Mouse (Mus musculus): Measurements from ENCODE around the gene Zfand6. TPM values are rescaled to one million over a fixed set of nuclear protein-coding genes. Genes with fewer than 3 reads are reported as not detected.

The Zfand6 gene
- total and polyA plus RNA-seq, 2 experiments from 2014 or later: 122 to 130 TPM

DNA sequence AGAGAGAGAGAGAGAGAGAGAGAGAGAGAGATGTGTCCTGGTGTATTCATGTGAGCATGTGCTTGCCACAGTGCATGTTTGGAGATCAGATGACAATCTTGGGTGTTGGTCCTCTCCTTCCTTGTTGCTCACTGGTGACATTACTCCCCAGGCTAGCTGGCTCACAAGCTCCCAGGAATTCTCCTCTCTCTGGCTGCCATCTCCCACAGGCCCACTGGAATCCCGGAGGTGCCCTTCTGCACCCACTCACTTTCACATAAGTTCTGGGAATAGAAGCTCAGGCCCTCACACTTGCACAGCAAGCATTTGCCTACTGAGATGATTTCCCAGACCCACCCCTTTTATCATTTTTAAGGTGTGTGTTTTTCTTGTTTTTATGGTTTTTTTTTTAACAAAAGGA, 110.0 kb downstream of the Zfand6 start:
- no peak overlapping the region for H3K4me2 ChIP-seq (ENCODE audit: low read depth, low read length)
- H3K9ac ChIP-seq (replicated peaks; ENCODE audit: low read depth, low read length): no peak overlapping the region
- ATAC-seq (ENCODE audit: insufficient read depth, low read depth) (no peak), DNase-seq (ENCODE audit: low spot score) (no peak)
- no peaks in the 10 kb centered on the region for H3K36me3 ChIP-seq (replicated peaks; ENCODE audit: control insufficient read depth, insufficient read depth, low read length)
- no peaks in the 10 kb centered on the region for H3K27me3 ChIP-seq (ENCODE audit: control insufficient read depth, insufficient read depth, low read length)
- no peak overlapping the region for H3K4me3 ChIP-seq (ENCODE audit: low read depth, low read length)
- TF ChIP-seq CTCF (IDR thresholded peaks at IDR 0.05; ENCODE audit: low read depth) (no peak), EP300 (IDR thresholded peaks at IDR 0.05; ENCODE audit: low read depth) (no peak)
- H3K4me1 ChIP-seq (ENCODE audit: control insufficient read depth, insufficient read depth): no peaks in the 10 kb centered on the region
- no peak overlapping the region for H3K27ac ChIP-seq (ENCODE audit: low read depth)
- H3K9me3 ChIP-seq (replicated peaks; ENCODE audit: control insufficient read depth, low read length): no peaks in the 10 kb centered on the region
- 64% methylated on average over 1 of the region's 1 CpGs for WGBS

GRCm38 (mm10) chr7:84578841-84579240, 110.9 kb downstream of the Zfand6 start:
- Histone ChIP-seq H3K4me2 (ENCODE audit: low read depth, low read length) (no peak overlapping the region), H3K27ac (ENCODE audit: low read depth) (no peak overlapping the region), H3K9me3 (replicated peaks; ENCODE audit: control insufficient read depth, low read length) (no peaks in the 10 kb centered on the region), H3K4me3 (ENCODE audit: low read depth, low read length) (no peak overlapping the region), H3K4me1 (ENCODE audit: control insufficient read depth, insufficient read depth) (no peaks in the 10 kb centered on the region), H3K27me3 (ENCODE audit: control insufficient read depth, insufficient read depth, low read length) (no peaks in the 10 kb centered on the region), H3K9ac (replicated peaks; ENCODE audit: low read depth, low read length) (no peak overlapping the region), H3K36me3 (replicated peaks; ENCODE audit: control insufficient read depth, insufficient read depth, low read length) (no peaks in the 10 kb centered on the region)
- no peak for ATAC-seq (ENCODE audit: insufficient read depth, low read depth)
- no CpG with 5 or more reads among the region's 1 CpGs for WGBS
- TF ChIP-seq EP300 (IDR thresholded peaks at IDR 0.05; ENCODE audit: low read depth) (no peak), CTCF (IDR thresholded peaks at IDR 0.05; ENCODE audit: low read depth) (no peak)
- no peak for DNase-seq (ENCODE audit: low spot score)

DNA sequence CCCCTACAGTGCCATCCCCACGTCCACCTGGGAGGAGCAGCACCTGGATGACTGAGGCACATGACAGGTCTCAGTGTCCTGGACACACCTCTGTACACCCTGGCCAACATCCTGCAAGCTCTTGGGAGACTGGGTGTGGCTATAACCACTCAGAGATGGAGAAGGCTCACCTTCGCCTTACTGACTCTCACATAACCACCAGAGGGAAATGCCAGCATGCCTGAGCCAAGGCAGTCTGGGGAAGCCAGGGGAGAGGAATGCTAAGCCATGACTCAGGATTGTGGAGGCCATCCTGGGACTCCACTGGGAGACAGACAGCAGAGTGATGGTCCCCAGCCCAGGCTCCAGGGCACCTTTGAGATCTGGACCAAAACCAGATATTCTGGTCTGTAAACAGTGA, 112.7 kb downstream of the Zfand6 start:
- TF ChIP-seq EP300 (IDR thresholded peaks at IDR 0.05; ENCODE audit: low read depth) (no peak), CTCF (IDR thresholded peaks at IDR 0.05; ENCODE audit: low read depth) (no peak)
- DNase-seq (ENCODE audit: low spot score) (no peak), ATAC-seq (ENCODE audit: insufficient read depth, low read depth) (no peak; the same call in 1 of the 2 replicates)
- 77% methylated on average over 2 of the region's 2 CpGs for WGBS
- Histone ChIP-seq H3K4me1 (ENCODE audit: control insufficient read depth, insufficient read depth) (no peaks in the 10 kb centered on the region), H3K27ac (ENCODE audit: low read depth) (no peak overlapping the region), H3K9me3 (replicated peaks; ENCODE audit: control insufficient read depth, low read length) (no peaks in the 10 kb centered on the region), H3K4me2 (ENCODE audit: low read depth, low read length) (no peak overlapping the region), H3K36me3 (replicated peaks; ENCODE audit: control insufficient read depth, insufficient read depth, low read length) (no peaks in the 10 kb centered on the region), H3K9ac (replicated peaks; ENCODE audit: low read depth, low read length) (no peak overlapping the region), H3K4me3 (ENCODE audit: low read depth, low read length) (no peak overlapping the region), H3K27me3 (ENCODE audit: control insufficient read depth, insufficient read depth, low read length) (no peaks in the 10 kb centered on the region)

DNA sequence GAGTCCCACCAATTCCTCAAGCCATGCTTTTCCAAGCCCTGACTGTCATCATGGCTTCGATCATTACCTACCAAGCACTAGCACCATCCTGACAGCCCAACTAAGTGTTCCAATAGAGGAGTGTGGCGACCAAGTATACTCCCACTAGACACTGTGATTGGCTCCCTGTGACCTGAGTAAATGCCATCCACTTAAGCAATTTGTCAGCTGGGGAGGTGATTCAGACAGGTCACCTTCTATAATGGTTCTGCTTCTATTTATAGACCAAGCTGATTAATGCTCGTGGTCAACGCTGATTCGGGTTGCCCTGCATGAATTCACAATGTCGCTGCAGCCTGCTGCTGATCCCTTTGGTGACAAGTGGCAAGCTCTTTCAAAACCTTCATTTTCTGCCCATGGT, 123.6 kb downstream of the Zfand6 start:
- no peak overlapping the region for H3K9ac ChIP-seq (replicated peaks; ENCODE audit: low read depth, low read length)
- H3K36me3 ChIP-seq (replicated peaks; ENCODE audit: control insufficient read depth, insufficient read depth, low read length): no peaks in the 10 kb centered on the region
- no peak overlapping the region for H3K4me2 ChIP-seq (ENCODE audit: low read depth, low read length)
- H3K4me1 ChIP-seq (ENCODE audit: control insufficient read depth, insufficient read depth): 0 out of 2 replicates have a peak, but pooled peaks cover 4% of the 10 kb centered on the region
- peak overlapping the region; percentile 62 for H3K27ac ChIP-seq (ENCODE audit: low read depth)
- WGBS: 36% methylated on average over 6 of the region's 6 CpGs
- ATAC-seq (ENCODE audit: insufficient read depth, low read depth): peak; percentile 94
- no peaks in the 10 kb centered on the region for H3K9me3 ChIP-seq (replicated peaks; ENCODE audit: control insufficient read depth, low read length)
- H3K4me3 ChIP-seq (ENCODE audit: low read depth, low read length): no peak overlapping the region
- DNase-seq (ENCODE audit: low spot score): peak; percentile 80
- no peaks in the 10 kb centered on the region for H3K27me3 ChIP-seq (ENCODE audit: control insufficient read depth, insufficient read depth, low read length)
- TF ChIP-seq EP300 (IDR thresholded peaks at IDR 0.05; ENCODE audit: low read depth) (no peak), CTCF (IDR thresholded peaks at IDR 0.05; ENCODE audit: low read depth) (no peak)

DNA sequence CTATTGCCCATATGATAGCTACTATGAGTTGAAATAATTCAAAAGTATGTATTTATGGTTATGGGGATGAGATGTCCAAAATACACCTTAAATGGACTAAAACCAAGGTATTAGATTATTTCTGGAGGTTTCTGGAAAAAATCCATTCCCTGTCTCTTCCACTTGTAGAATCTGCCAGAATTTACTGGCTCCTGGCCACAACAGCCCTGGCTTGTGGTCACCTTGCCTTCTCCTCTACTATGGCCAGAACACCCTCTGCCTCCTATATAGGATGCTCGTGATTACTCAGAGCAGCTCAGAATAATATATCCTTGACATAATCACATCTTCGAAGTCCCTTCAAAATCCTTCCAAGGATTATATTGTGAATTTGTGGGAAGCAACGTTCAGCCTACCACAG, 125.5 kb downstream of the Zfand6 start:
- Histone ChIP-seq H3K36me3 (replicated peaks; ENCODE audit: control insufficient read depth, insufficient read depth, low read length) (no peaks in the 10 kb centered on the region), H3K27ac (ENCODE audit: low read depth) (no peak overlapping the region), H3K4me3 (ENCODE audit: low read depth, low read length) (no peak overlapping the region), H3K4me1 (ENCODE audit: control insufficient read depth, insufficient read depth) (0 out of 2 replicates have a peak, but pooled peaks cover 4% of the 10 kb centered on the region), H3K9ac (replicated peaks; ENCODE audit: low read depth, low read length) (no peak overlapping the region), H3K27me3 (ENCODE audit: control insufficient read depth, insufficient read depth, low read length) (no peaks in the 10 kb centered on the region), H3K4me2 (ENCODE audit: low read depth, low read length) (no peak overlapping the region), H3K9me3 (replicated peaks; ENCODE audit: control insufficient read depth, low read length) (no peaks in the 10 kb centered on the region)
- ATAC-seq (ENCODE audit: insufficient read depth, low read depth): no peak
- DNase-seq (ENCODE audit: low spot score): no peak
- TF ChIP-seq EP300 (IDR thresholded peaks at IDR 0.05; ENCODE audit: low read depth): no peak
- TF ChIP-seq CTCF (IDR thresholded peaks at IDR 0.05; ENCODE audit: low read depth): no peak
- 74% methylated on average over 3 of the region's 3 CpGs for WGBS

Other genes with a start within 250 kb of the Zfand6 start
- gene Gm2115, start 161.0 kb downstream of the Zfand6 start, total RNA-seq (2014; rRNA removed; ENCODE audit: low replicate concordance): 1.1 TPM in 1 of 2 replicates, not detected in the other
- 0.04 TPM in 1 of 2 replicates, not detected in the other for gene Gm2115, start 161.0 kb downstream of the Zfand6 start, polyA plus RNA-seq (2015; fragmentation: Nextera tagmentation; extraction: Ambion mirVana)
- gene Fah, start 83.2 kb downstream of the Zfand6 start, total RNA-seq (2014; rRNA removed; ENCODE audit: low replicate concordance): 2.2 and 20.2 TPM in 2 replicates
- 4.0 and 4.5 TPM in 2 replicates for gene Fah, start 83.2 kb downstream of the Zfand6 start, polyA plus RNA-seq (2015; fragmentation: Nextera tagmentation; extraction: Ambion mirVana)
- gene Olfr291, start 163.6 kb upstream of the Zfand6 start, total RNA-seq (2014; rRNA removed; ENCODE audit: low replicate concordance): not detected in 2 replicates
- gene Olfr291, start 163.6 kb upstream of the Zfand6 start, polyA plus RNA-seq (2015; fragmentation: Nextera tagmentation; extraction: Ambion mirVana): not detected in 2 replicates